Mouse (Mus musculus): ENCODE results near the gene Ccdc8. TPM values are rescaled to one million over a fixed set of nuclear protein-coding genes. Genes with fewer than 3 reads are reported as not detected.
A peak's percentile ranks its signal among the peaks of the same experiment; 100 is the strongest.

Ccdc8 gene
- polyA plus RNA-seq, 1 experiment from 2014 or later: 24.7 TPM

DNA sequence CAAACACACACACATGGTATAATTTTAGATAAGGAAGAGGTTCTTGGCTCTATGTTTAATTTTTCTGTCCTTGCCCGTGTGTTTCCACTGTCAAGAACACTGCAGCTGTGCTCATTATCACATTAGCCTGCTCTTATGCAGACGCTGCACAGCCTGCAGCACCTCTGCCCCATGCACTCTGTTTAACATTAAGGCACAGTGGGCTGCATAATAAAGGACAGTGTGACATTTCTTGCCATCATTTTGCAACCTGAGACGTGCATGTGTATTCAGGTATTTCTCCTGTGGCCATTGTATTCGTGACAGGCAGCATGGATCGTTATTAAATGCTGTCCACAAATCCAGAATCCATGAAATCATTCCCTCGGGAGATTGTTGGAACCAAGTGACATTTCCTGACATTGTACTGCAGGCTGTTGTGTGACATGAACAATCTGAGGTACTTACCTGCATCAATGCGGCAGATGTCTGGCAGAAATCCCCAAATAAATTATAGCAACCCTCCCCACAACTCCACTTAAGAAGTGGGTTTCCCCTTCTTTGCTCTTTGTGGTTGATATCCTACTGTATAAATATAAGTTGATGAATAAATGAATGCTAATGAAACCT lies 4.9 kb upstream of the Ccdc8 start:
- Histone ChIP-seq H3K36me3 (ENCODE audit: control insufficient read depth, insufficient read depth, low read length) (no peaks in the 10 kb centered on the region), H3K9ac (ENCODE audit: low read depth, low read length) (no peak overlapping the region), H3K4me2 (ENCODE audit: low read depth, low read length) (no peak overlapping the region), H3K27ac (replicated peaks; ENCODE audit: low read depth, low read length) (peak overlapping the region; percentile 49; the same call in 1 of the 2 replicates), H3K4me3 (ENCODE audit: low read depth, low read length) (no peak overlapping the region), H3K4me1 (ENCODE audit: control insufficient read depth, insufficient read depth, low read length) (peaks cover 37% of the 10 kb centered on the region), H3K9me3 (ENCODE audit: control insufficient read depth, low read length) (no peaks in the 10 kb centered on the region), H3K27me3 (replicated peaks; ENCODE audit: control insufficient read depth, insufficient read depth, low read length) (no peaks in the 10 kb centered on the region)
- no peak for ATAC-seq (ENCODE audit: low read depth)
- WGBS: 26% methylated on average over 7 of the region's 7 CpGs
- DNase-seq (ENCODE audit: low spot score): peak; percentile 51

- no peak overlapping the region for H3K4me3 ChIP-seq (ENCODE audit: low read depth, low read length)
- H3K4me1 ChIP-seq (ENCODE audit: control insufficient read depth, insufficient read depth, low read length): peaks cover 40% of the 10 kb centered on the region
- 26% methylated on average over 3 of the region's 3 CpGs for WGBS
- no peak overlapping the region for H3K9ac ChIP-seq (ENCODE audit: low read depth, low read length)
- no peaks in the 10 kb centered on the region for H3K27me3 ChIP-seq (replicated peaks; ENCODE audit: control insufficient read depth, insufficient read depth, low read length)
- ATAC-seq (ENCODE audit: low read depth) (peak; percentile 23), DNase-seq (ENCODE audit: low spot score) (peak; percentile 90)
- H3K9me3 ChIP-seq (ENCODE audit: control insufficient read depth, low read length): no peaks in the 10 kb centered on the region
- peak overlapping the region; percentile 49; the same call in 1 of the 2 replicates for H3K27ac ChIP-seq (replicated peaks; ENCODE audit: low read depth, low read length)
- no peak overlapping the region for H3K4me2 ChIP-seq (ENCODE audit: low read depth, low read length)
- no peaks in the 10 kb centered on the region for H3K36me3 ChIP-seq (ENCODE audit: control insufficient read depth, insufficient read depth, low read length)
Observed at GRCm38 (mm10) chr7:16988405-16988804, 4.1 kb upstream of the Ccdc8 start.

DNA sequence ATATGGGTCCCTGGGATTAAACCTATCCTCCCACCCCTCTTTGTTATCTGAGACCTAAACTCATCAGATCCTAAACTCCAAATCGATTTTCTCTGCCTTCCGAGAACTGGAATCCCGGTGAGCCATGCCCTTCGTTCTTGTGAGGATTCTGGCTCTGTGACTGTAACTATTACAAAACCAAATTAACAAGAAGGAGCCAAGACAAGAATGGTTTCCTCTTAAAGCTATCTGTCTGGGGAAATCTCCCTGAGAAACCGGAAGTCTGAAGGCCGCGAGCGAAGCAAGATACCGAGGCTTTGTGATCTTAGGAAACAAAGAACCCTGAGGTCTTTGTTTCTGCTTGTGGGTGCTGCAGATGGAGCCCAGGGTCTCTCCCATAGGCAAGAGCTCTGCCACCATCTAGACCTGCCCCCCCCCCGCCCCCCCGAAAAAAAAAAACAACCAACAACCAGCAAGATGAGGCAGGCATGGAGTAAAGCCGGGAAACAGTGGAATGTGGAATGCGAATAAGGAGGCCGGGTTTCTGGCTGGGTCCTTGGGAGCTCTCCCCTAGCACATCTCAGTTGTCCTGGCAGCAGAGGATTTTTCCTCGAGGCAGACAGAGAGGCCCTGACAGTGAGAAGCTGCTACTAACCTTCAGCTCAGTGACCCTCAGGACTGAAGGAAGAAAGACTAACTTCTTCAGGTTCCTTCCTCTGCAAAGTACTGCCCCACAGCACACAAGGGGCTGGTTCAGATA lies 2.3 kb upstream of the Ccdc8 start:
- Histone ChIP-seq H3K9ac (ENCODE audit: low read depth, low read length) (no peak overlapping the region), H3K4me2 (ENCODE audit: low read depth, low read length) (peak overlapping the region; percentile 25; the same call in 1 of the 2 replicates), H3K36me3 (ENCODE audit: control insufficient read depth, insufficient read depth, low read length) (no peaks in the 10 kb centered on the region), H3K4me3 (ENCODE audit: low read depth, low read length) (no peak overlapping the region), H3K4me1 (ENCODE audit: control insufficient read depth, insufficient read depth, low read length) (peaks cover 47% of the 10 kb centered on the region), H3K9me3 (ENCODE audit: control insufficient read depth, low read length) (no peaks in the 10 kb centered on the region), H3K27ac (replicated peaks; ENCODE audit: low read depth, low read length) (peak overlapping the region; percentile 92), H3K27me3 (replicated peaks; ENCODE audit: control insufficient read depth, insufficient read depth, low read length) (no peaks in the 10 kb centered on the region)
- DNase-seq (ENCODE audit: low spot score) (peak; percentile 73), ATAC-seq (ENCODE audit: low read depth) (no peak)
- 22% methylated on average over 15 of the region's 15 CpGs for WGBS

DNA sequence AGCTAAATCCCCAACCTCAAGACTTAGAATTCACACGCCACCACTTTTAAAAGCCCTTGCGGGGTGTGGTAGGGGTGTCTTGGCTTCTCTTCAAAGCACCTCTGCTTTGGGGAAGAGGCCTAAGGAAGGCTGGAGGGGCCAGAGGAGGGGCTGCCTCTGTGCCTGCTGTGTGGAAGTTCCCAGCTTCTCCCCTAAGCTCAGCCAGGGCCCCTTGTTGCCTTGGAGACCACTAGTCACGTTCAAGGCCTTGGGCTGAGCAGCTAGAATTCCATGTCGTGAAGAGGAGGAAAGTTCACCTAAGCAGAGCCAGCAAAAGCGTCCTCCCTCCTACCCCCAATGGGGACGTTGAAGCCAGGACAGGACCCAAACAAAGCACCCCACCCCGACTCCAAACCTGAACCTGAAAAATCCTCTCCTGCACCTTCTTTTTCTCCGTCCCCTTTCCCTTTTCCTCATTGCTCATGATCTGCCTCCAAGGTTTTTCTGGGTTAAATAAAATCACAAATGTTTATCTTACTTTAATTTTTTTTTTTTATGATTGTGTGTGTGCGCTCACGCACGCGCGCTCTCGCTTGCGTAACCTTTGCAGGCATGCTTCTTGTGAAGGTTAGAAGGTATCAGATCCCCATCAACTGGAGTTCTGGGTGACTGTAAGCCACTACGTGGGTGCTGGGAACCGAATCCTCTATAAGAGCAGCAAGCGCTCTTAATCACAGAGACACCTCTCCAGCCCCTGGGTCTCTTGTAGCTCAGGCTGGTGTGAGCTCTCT lies 642 bp upstream of the Ccdc8 start:
- DNase-seq (ENCODE audit: low spot score) (peak; percentile 97), ATAC-seq (ENCODE audit: low read depth) (peak; percentile 81)
- H3K4me3 ChIP-seq (ENCODE audit: low read depth, low read length): peak overlapping the region; percentile 13; the same call in 1 of the 2 replicates
- H3K4me2 ChIP-seq (ENCODE audit: low read depth, low read length): peak overlapping the region; percentile 37
- H3K9ac ChIP-seq (ENCODE audit: low read depth, low read length): peak overlapping the region; percentile 34; the same call in 1 of the 2 replicates
- H3K4me1 ChIP-seq (ENCODE audit: control insufficient read depth, insufficient read depth, low read length): peaks cover 60% of the 10 kb centered on the region
- H3K27me3 ChIP-seq (replicated peaks; ENCODE audit: control insufficient read depth, insufficient read depth, low read length): no peaks in the 10 kb centered on the region
- peak overlapping the region; percentile 92 for H3K27ac ChIP-seq (replicated peaks; ENCODE audit: low read depth, low read length)
- 43% methylated on average over 18 of the region's 18 CpGs for WGBS
- peaks cover 8% of the 10 kb centered on the region; the same call in 1 of the 2 replicates for H3K36me3 ChIP-seq (ENCODE audit: control insufficient read depth, insufficient read depth, low read length)
- H3K9me3 ChIP-seq (ENCODE audit: control insufficient read depth, low read length): no peaks in the 10 kb centered on the region

DNA sequence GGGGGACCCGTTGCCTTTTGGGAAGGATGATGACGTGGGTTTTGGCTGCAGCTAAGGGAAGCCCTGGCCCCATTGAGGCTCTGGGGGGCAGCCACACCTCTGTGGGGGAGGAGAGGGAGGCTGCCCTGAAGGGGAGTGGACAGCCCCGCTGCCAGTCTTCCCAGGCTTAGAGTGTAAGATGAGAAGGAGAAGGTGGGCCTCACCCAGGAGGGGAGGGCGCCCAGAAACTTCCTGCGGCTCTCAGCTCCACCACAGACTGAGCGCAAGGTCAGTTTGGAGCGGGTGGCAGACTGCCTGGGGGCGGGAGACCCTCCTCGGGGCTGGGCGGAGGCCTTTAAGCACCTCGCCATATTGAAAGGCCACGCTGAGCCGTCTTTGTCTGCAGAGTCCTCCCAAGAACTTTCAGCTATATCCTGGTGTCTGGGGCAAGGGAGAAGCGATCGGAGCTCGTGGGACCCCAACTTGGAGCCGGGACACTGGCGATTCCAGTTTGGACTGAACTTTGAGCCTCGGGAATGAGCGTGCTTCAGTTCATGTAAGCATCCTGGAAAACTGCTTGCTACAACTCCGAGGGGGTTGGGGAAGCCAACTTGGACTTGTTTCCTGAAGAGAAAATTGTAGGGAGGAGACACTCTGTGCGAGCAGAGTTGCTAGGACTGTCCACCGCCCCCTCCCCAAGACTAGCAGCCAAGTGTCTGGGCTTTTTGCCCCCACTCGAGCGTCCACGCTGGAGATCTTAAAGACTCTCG lies 1.3 kb downstream of the Ccdc8 start:
- Histone ChIP-seq H3K4me3 (ENCODE audit: low read depth, low read length) (peak overlapping the region; percentile 69), H3K4me1 (ENCODE audit: control insufficient read depth, insufficient read depth, low read length) (peaks cover 52% of the 10 kb centered on the region), H3K27ac (replicated peaks; ENCODE audit: low read depth, low read length) (peak overlapping the region; percentile 89), H3K9ac (ENCODE audit: low read depth, low read length) (peak overlapping the region; percentile 85), H3K27me3 (replicated peaks; ENCODE audit: control insufficient read depth, insufficient read depth, low read length) (no peaks in the 10 kb centered on the region), H3K36me3 (ENCODE audit: control insufficient read depth, insufficient read depth, low read length) (peaks cover 27% of the 10 kb centered on the region; the same call in 1 of the 2 replicates), H3K9me3 (ENCODE audit: control insufficient read depth, low read length) (no peaks in the 10 kb centered on the region), H3K4me2 (ENCODE audit: low read depth, low read length) (peak overlapping the region; percentile 82)
- peak; percentile 94 for ATAC-seq (ENCODE audit: low read depth)
- under 1% methylated on average over 26 of the region's 27 CpGs for WGBS
- peak; percentile 98 for DNase-seq (ENCODE audit: low spot score)

DNA sequence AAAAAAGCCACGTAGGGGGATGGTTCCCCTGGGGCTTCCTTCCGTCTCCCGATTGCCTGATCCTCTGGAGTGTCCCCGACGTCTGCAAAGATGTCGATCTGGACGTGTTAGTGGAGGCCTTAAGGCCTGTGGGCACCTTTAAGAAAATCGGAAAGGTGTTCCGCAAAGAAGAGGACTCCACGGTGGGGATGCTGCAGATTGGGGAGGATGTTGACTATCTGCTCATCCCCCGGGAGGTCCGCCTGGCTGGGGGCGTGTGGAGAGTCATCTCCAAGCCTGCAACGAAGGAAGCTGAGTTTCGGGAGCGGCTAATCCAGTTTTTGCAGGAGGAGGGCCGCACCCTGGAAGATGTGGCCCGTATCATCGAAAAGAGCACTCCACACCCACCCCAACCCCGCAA lies 1.9 kb downstream of the Ccdc8 start:
- DNase-seq (ENCODE audit: low spot score) (no peak), ATAC-seq (ENCODE audit: low read depth) (no peak)
- peak overlapping the region; percentile 85 for H3K9ac ChIP-seq (ENCODE audit: low read depth, low read length)
- H3K4me1 ChIP-seq (ENCODE audit: control insufficient read depth, insufficient read depth, low read length): peaks cover 52% of the 10 kb centered on the region
- H3K9me3 ChIP-seq (ENCODE audit: control insufficient read depth, low read length): no peaks in the 10 kb centered on the region
- H3K36me3 ChIP-seq (ENCODE audit: control insufficient read depth, insufficient read depth, low read length): peaks cover 32% of the 10 kb centered on the region; the same call in 1 of the 2 replicates
- H3K4me3 ChIP-seq (ENCODE audit: low read depth, low read length): peak overlapping the region; percentile 69
- peak overlapping the region; percentile 89 for H3K27ac ChIP-seq (replicated peaks; ENCODE audit: low read depth, low read length)
- peak overlapping the region; percentile 82 for H3K4me2 ChIP-seq (ENCODE audit: low read depth, low read length)
- WGBS: 2% methylated on average over 20 of the region's 20 CpGs
- H3K27me3 ChIP-seq (replicated peaks; ENCODE audit: control insufficient read depth, insufficient read depth, low read length): no peaks in the 10 kb centered on the region

- no peak for ATAC-seq (ENCODE audit: low read depth)
- peak overlapping the region; percentile 85 for H3K9ac ChIP-seq (ENCODE audit: low read depth, low read length)
- peak overlapping the region; percentile 82 for H3K4me2 ChIP-seq (ENCODE audit: low read depth, low read length)
- H3K9me3 ChIP-seq (ENCODE audit: control insufficient read depth, low read length): no peaks in the 10 kb centered on the region
- H3K4me1 ChIP-seq (ENCODE audit: control insufficient read depth, insufficient read depth, low read length): peaks cover 46% of the 10 kb centered on the region
- peak overlapping the region; percentile 69 for H3K4me3 ChIP-seq (ENCODE audit: low read depth, low read length)
- WGBS: 88% methylated on average over 4 of the region's 4 CpGs
- H3K27me3 ChIP-seq (replicated peaks; ENCODE audit: control insufficient read depth, insufficient read depth, low read length): no peaks in the 10 kb centered on the region
- no peak overlapping the region for H3K27ac ChIP-seq (replicated peaks; ENCODE audit: low read depth, low read length)
- H3K36me3 ChIP-seq (ENCODE audit: control insufficient read depth, insufficient read depth, low read length): peaks cover 37% of the 10 kb centered on the region
- DNase-seq (ENCODE audit: low spot score): no peak
Observed at GRCm38 (mm10) chr7:16995345-16995744, 2.8 kb downstream of the Ccdc8 start.

DNA sequence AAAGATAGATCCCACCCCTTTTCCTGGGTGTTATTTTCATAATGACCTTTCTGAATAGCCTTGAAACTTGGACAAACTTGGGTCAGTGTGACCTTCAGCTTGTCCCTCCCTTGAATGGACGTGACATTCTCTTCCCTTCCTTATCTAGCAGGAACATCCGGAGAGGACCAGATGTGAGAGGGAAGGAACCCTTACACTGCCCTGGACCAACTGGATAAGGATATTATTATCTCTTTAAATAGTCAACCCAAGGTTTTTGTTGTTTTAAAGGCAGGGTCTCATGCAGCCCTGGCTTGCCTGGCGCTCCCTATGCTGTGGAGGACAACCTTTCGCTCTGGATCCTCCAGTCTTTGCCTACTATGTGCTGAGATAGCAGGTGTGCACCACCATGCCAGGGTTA lies 6.7 kb downstream of the Ccdc8 start:
- Histone ChIP-seq H3K27ac (replicated peaks; ENCODE audit: low read depth, low read length) (no peak overlapping the region), H3K4me1 (ENCODE audit: control insufficient read depth, insufficient read depth, low read length) (peaks cover 20% of the 10 kb centered on the region), H3K9ac (ENCODE audit: low read depth, low read length) (no peak overlapping the region), H3K27me3 (replicated peaks; ENCODE audit: control insufficient read depth, insufficient read depth, low read length) (no peaks in the 10 kb centered on the region), H3K4me2 (ENCODE audit: low read depth, low read length) (no peak overlapping the region), H3K4me3 (ENCODE audit: low read depth, low read length) (no peak overlapping the region), H3K36me3 (ENCODE audit: control insufficient read depth, insufficient read depth, low read length) (peaks cover 62% of the 10 kb centered on the region), H3K9me3 (ENCODE audit: control insufficient read depth, low read length) (no peaks in the 10 kb centered on the region)
- DNase-seq (ENCODE audit: low spot score) (no peak), ATAC-seq (ENCODE audit: low read depth) (no peak)
- WGBS: 77% methylated on average over 4 of the region's 4 CpGs
